Mouse (Mus musculus) forebrain, embryonic 14.5 days (tissue): ENCODE results near the gene Slamf1. TPM values are rescaled to one million over a fixed set of nuclear protein-coding genes. Genes with fewer than 3 reads are reported as not detected.

ENCODE experiments used
- polyA plus RNA-seq: library from polyadenylated mRNA; unstranded; fragments of >200 nt; fragmentation: Nextera tagmentation; extraction: Ambion mirVana; gene quantifications from 2 replicates; pipeline ENCODE4 v1.2.1, GENCODE M21; 2014

Gene Slamf1
- polyA plus RNA-seq, 1 experiment from 2014 or later: 0.22 TPM

Other genes with a start within 250 kb of the Slamf1 start
- gene Itln1, start 231.8 kb upstream of the Slamf1 start, polyA plus RNA-seq: not detected in 2 replicates
- gene Cd244a, start 207.9 kb upstream of the Slamf1 start, polyA plus RNA-seq: not detected in 2 replicates
- gene Ly9, start 159.7 kb upstream of the Slamf1 start, polyA plus RNA-seq: 0.10 TPM in 1 of 2 replicates, not detected in the other
- not detected in 2 replicates for gene Slamf7, start 114.1 kb upstream of the Slamf1 start, polyA plus RNA-seq
- 0.90 and 1.1 TPM in 2 replicates for gene Cd48, start 85.1 kb upstream of the Slamf1 start, polyA plus RNA-seq
- gene Cd84, start 72.6 kb downstream of the Slamf1 start, polyA plus RNA-seq: 1.2 and 1.4 TPM in 2 replicates
- gene Gm10521, start 128.5 kb downstream of the Slamf1 start, polyA plus RNA-seq: not detected in 2 replicates
- gene Slamf6, start 150.4 kb downstream of the Slamf1 start, polyA plus RNA-seq: 0.40 TPM in 1 of 2 replicates, not detected in the other